Mouse (Mus musculus): ENCODE data around the gene Prr12. TPM values are rescaled to one million over a fixed set of nuclear protein-coding genes. Genes with fewer than 3 reads are reported as not detected.
"Not testable (repeated sequence)": the region's sequence is repeated elsewhere in the genome, so short reads cannot be mapped to it uniquely, and the experiment has no call there.

Prr12 gene
- total RNA-seq, 2 experiments from 2014 or later = 35.4 to 36.7 TPM

GRCm38 (mm10) chr7:45023711-45024110, 29.0 kb downstream of the Prr12 start:
- not testable (repeated sequence) for DNase-seq

- DNase-seq = no peak
Observed at GRCm38 (mm10) chr7:45020225-45020624, 32.5 kb downstream of the Prr12 start.

GRCm38 (mm10) chr7:45019031-45019571, 33.6 kb downstream of the Prr12 start:
- peak; percentile 71 for DNase-seq

- peak; percentile 95 for DNase-seq
Observed at GRCm38 (mm10) chr7:45017242-45018061, 35.2 kb downstream of the Prr12 start, which contains the start of gene Rras. Rras (plus strand) TSS chr7:45017961.

GRCm38 (mm10) chr7:45016761-45017160, 35.9 kb downstream of the Prr12 start:
- DNase-seq = no peak

GRCm38 (mm10) chr7:45015957-45016612, 36.6 kb downstream of the Prr12 start, which contains the start of gene Scaf1:
Scaf1 (minus strand) TSS chr7:45016363.
- DNase-seq = peak; percentile 99

- DNase-seq = no peak
Observed at GRCm38 (mm10) chr7:45015344-45015956, 37.2 kb downstream of the Prr12 start.

GRCm38 (mm10) chr7:45014096-45014451, 38.6 kb downstream of the Prr12 start:
- DNase-seq = no peak

GRCm38 (mm10) chr7:45013366-45014095, 39.1 kb downstream of the Prr12 start:
- DNase-seq = no peak

GRCm38 (mm10) chr7:45012824-45013223, 39.9 kb downstream of the Prr12 start:
- no peak for DNase-seq

GRCm38 (mm10) chr7:45012011-45012410, 40.7 kb downstream of the Prr12 start:
- no peak for DNase-seq

GRCm38 (mm10) chr7:45008411-45008810, 44.3 kb downstream of the Prr12 start:
- DNase-seq = no peak

- DNase-seq = no peak
Observed at GRCm38 (mm10) chr7:45007846-45008245, 44.8 kb downstream of the Prr12 start.

GRCm38 (mm10) chr7:45007141-45007540, 45.5 kb downstream of the Prr12 start:
- no peak for DNase-seq

- no peak for DNase-seq
Observed at GRCm38 (mm10) chr7:45006503-45006902, 46.2 kb downstream of the Prr12 start.

GRCm38 (mm10) chr7:45005321-45005992, 47.2 kb downstream of the Prr12 start:
- DNase-seq = no peak

GRCm38 (mm10) chr7:45004546-45004945, 48.1 kb downstream of the Prr12 start:
- peak; percentile 26 for DNase-seq

GRCm38 (mm10) chr7:45002440-45002839, 50.2 kb downstream of the Prr12 start:
- no peak for DNase-seq

- no peak for DNase-seq
Observed at GRCm38 (mm10) chr7:45000539-45001114, 52.1 kb downstream of the Prr12 start.

- DNase-seq = no peak
Observed at GRCm38 (mm10) chr7:44999753-45000152, 52.9 kb downstream of the Prr12 start.

GRCm38 (mm10) chr7:44998501-44998955, 54.2 kb downstream of the Prr12 start, which contains the start of gene Bcl2l12:
Bcl2l12 (minus strand) TSS chr7:44998712.
- peak; percentile 70 for DNase-seq

Measured in heart, postnatal 4 days (tissue).